Mouse (Mus musculus) T-helper 2 cell (primary cell): Measurements from ENCODE around the gene Pcbp3.

Experiments
- in situ Hi-C: fragments of 300-600 bp; cut with MboI, MseI; formaldehyde crosslinking; loops from one replicate; pipeline ENCODE4 v1.15.1; 2025; ENCODE audit warnings: high pct_unique_total_duplicates

The Pcbp3 gene

DNA sequence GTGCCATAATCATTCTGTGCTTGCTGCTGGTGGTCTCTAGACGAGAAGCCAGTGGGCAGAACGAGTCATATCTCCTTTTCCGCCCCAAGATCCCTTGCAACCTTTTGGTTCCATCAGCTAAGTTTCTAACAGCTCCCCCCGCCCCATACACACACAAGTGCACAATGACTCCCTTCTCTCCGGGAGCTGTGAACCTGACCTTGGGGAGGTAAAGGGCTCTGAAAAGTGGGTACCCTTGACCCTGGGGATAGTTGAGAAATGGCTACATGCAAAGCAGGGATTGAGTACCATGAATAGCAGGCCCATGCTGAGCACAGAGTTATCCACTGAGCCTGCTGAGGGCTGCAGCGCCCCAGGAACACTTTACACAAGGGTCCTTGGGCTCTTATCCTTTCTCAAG is 229.3 kb downstream of the Pcbp3 start:
- in situ Hi-C loops = loop anchor here (10.0 to 25.0 kb wide), 3 partner anchors 108 to 1095 kb away; partner anchors contain the start of genes Col6a2, Mcm3ap, Susd2 and Ybey

DNA sequence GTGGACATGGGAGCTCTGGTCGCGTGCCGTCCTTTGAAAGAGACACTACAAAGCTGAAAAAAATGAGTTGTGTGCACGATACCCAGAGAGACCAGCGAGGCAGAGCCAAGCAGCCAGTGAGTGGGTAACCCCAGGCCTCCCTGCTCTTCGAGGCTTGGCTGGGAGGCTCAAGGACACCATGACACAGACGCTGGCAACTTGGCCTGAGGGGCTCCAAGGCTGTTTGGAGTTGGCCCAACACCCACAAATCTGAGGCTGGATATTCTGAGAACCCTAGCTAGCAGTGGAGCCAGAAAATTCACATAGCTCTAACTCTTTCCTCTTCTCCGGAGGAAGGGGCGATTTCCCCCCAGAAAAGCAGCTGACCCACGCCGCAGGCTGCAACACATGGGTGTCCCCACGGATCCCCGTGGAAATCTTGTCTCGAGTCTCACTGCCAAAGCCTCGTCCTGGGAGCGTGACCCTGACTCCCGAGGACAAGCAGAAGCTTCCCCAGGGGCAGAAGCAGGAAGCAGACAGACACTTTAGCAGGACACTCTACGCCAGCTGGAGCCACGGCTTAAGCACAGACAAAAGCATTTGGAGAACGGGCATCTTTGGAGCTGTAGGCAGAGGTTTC is 230.0 kb downstream of the Pcbp3 start:
- in situ Hi-C loops = loop anchor here (10.0 to 25.0 kb wide), 3 partner anchors 107 to 1094 kb away; partner anchors contain the start of genes Col6a2, Mcm3ap, Susd2 and Ybey

DNA sequence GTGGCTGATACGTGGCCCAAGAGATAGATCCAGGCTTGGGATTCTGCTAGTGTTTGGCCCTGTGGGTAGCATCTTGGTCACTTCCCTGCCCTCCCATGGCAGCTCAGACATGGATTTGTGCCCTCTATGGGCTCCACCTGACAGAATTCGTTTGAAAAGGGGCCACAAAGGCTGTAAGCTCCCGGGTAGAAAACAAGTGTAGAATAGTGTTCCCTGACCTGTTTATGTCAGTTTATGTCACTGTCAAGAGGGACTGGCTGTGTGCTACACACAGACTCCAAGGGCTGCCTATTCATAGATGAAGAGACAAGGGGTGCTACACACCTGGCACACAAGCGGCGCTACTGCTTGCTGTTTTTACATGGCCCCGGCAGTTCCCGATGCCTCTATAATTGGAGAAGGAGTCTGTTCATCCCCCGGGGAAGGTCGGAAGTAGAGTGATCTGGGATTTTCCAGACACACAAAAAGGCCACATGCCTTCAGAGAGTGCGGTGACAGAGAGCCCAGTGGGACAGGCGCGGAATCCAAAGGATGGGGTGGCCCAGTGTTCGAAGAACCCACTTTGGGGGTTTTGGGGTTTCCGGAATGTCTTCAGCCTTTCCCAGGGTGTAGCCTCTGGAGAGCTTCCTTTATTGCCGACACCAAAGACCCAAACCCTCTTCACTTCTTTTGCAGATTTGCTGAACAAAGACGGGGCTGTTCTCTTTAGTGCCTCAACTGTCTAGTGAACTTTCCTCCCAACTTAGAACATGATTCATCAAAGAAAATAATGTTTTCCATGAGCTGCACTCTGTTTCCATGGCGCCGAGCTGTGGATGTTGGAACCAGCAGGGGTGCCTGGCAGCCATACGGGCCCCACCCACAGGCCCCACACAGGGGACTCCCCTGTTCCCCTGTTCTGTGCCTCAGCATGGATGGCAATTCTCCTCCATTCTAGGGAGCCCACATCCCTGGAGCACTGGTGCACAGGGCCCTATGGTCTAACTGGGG is 231.8 kb downstream of the Pcbp3 start:
- in situ Hi-C loops = loop anchor here (10.0 to 25.0 kb wide), 3 partner anchors 105 to 1093 kb away; partner anchors contain the start of genes Col6a2, Mcm3ap, Susd2 and Ybey

DNA sequence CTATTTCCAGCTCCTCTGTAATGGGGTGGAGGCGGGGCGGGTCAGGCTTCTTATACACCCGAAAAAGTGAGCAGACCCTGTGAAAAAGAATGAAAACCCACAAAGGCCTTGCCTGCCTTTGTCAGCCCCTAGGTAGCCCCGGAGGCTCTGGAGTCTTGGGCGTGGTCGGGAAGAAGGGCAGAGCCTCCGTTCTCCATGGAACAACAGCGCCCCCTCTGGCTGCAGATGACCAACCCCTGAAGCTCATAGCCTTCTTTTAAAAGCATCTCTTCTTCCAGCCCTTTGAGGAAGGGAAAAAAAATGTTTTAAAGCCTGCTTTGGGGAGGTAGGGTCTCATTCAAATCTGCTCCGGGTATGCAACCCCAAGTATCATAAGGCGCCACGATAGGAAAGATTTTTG is 233.3 kb downstream of the Pcbp3 start:
- in situ Hi-C loops = loop anchor here (25.0 kb wide), 2 partner anchors 266 to 1091 kb away; partner anchors contain the start of genes Mcm3ap, Susd2 and Ybey

DNA sequence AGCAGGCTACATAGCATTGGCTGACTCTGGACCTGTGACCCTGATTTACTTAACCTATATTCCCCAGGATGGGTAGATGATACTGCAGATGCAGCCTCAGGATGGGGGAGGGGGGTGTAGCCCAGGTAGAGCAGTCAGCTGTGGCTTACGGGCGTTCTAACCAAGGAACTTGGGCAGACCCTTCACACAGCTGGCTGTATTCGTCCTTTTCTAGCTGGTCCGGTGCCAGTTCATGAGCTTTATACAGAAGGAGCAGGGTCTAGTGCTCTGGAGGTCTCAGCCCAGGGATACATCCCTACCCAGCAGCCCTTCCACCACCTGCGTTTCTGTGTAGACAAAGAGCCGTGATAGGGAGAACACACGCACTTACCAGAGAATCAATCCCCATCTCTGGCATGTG is 234.4 kb downstream of the Pcbp3 start:
- in situ Hi-C loops = loop anchor here (25.0 kb wide), 2 partner anchors 265 to 1090 kb away; partner anchors contain the start of genes Mcm3ap, Susd2 and Ybey

DNA sequence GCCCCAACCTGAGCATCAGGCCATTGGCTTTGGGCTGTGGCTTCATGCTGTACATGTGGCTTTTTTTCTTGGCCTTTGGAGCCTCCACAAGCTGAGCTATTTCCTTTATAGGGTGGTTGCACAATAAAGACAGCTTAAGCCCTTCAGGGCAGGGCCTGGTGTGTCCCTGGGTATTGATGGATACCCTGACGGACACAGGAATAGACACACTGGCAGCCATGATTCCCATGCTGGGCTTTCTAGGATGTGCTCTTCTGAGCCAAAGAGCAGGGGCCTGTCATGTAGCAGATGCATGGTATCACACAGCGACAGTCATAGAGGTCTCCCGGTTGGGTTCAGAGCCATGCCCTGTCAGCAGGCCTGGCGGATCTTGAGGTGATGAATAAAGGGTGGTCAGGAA is 234.8 kb downstream of the Pcbp3 start:
- in situ Hi-C loops = loop anchor here (25.0 kb wide), 2 partner anchors 265 to 1090 kb away; partner anchors contain the start of genes Mcm3ap, Susd2 and Ybey

DNA sequence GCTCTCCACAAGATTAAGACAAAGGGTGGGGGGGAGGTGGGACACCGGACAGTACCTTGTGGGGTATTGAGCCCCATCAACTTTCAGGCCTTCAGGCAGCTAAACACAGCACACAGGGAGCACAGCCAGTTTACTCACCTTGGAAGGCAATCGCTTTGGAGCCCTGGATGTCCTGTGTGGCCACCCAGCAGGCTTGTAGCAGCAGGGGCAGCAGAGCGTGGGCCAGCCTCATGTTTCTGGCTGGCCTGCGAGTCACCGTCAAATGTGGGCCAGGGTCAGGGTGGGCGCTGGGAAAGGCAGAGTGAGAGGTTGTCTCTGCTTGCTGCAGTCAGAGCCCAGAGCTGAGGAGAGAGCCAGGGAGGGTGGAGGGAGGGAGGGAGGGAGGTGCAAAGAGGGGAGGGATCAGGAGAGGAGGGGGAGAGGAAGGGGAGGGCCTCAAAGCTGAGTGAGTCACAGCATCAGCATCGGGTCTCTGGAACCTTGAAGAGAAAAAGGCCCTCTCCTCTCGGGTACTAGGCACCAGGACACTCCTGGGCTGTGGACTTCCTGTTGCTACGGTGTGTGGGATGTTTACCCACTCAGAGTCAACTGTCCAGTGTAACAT is 235.9 kb downstream of the Pcbp3 start, which contains the start of gene Col6a1:
Gene Col6a1, minus strand, starts transcription at position 487 of the 604 bp plus-strand sequence.
- in situ Hi-C loops = loop anchor here (25.0 kb wide), 2 partner anchors 263 to 1088 kb away; partner anchors contain the start of genes Mcm3ap, Susd2 and Ybey

DNA sequence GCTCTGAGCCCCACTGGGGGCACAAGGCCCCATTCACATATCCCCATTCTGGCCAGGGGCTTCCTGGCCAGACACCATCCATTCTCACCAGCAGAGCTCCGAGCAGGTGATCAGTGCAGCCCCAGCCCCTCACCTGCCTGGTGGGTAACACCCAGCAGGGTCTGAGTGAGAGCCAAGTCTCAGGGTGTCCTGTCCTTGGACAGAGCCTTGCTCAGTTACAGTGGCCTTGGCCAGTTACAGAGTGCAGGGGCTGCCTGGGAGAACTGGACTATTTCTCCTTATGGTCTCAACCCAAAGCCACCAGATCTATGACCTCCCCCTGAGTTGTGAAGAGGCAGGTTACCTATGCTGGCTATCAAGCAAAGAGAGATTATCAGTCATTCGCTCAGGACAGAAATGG is 236.6 kb downstream of the Pcbp3 start:
- in situ Hi-C loops = loop anchor here (25.0 kb wide), 2 partner anchors 263 to 1088 kb away; partner anchors contain the start of genes Mcm3ap, Susd2 and Ybey

DNA sequence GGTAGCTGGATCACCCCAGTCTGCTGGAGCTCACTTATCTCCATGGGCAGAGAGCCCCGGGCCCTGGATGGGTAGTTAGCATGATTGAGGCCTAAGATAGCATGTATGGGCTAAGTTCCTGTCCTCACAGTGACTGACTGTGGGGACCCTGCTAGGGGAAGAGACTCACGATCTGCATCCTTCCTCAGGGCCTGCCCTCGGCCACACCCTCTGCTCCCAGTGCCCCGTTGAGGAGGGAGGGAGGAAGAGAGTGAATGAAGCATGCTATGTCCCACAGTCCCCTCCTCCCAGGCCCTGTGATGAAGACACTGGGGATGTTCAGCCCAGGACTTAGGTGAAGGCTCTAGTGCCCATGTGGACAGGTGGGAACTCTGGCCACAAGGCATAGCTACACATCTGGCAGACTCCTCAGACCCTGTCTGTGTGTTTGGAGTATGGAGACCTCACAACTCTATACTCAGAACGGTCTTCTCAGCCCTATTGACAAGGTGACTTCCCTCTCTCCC is 237.4 kb downstream of the Pcbp3 start:
- in situ Hi-C loops = no loop called here

DNA sequence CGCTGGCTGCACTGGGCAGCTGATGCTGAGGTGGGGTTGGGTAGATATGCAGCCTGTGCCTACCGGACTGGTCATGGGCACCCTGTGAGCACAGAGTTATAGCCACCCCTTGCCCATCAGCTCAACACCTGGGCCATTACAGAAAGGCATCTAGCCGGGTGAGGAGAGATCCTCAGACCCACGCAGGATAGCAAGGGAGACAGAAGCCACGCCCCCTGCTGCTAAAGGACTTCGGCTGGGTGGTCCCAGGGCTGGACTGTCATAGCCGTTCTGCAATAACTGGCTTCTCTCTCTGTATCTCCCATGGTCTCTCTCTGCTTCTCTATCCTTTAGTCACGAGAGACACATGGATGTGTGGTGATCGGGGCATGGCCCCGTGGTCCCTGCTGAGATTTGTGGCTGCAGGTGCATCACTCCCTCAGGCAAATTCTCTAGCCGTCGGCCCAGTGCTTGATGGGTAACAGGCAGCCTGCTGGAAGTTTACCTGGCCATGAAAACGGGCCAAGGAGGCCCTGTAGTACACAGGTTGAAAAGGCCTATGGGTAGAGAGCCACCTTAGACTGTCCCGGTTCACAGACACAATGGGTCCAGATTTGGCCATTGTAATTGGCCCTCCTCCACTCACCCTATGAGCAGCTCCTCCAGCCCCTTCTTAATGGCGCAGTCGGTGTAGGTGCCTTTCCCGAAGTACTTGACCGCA is 238.8 kb downstream of the Pcbp3 start:
- in situ Hi-C loops = no loop called here

DNA sequence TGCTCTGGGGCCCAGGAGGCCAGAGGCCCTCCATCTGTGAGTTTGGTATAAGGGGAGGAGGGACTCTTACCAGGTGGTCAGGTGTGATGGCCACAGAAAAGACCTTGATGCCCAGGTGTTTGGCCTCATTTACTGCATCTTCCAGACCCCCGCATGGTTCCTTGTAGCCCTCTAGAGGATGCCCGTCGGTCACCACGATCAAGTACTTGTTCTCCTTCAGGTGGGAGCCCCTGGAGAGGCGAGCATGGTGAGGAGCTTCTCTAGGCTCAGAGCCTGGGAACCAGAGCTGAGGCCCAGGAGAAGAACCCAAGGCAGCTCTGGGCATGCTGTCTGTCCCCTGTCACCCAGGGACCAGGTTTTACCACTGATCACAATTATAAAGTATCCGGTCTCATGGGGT is 239.9 kb downstream of the Pcbp3 start:
- in situ Hi-C loops = no loop called here

DNA sequence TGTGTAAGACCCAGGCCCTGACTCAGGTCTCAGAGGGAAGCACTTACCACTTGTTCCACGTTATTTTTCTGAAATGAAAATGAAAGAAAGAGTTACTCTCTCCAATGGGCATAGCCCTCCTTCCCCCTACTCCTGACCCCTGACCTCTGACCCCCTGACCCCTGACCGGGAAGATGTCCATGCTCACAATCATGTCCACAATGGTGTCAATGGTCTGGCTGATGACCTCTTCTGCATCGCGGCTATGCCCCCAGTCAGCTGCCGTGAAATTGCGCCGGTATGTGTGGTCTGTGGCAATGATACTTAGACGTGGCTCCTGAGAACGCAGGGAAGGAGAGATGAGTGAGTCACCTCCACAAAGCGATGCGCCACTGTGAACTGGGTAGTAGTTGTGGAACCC is 240.5 kb downstream of the Pcbp3 start:
- in situ Hi-C loops = no loop called here

DNA sequence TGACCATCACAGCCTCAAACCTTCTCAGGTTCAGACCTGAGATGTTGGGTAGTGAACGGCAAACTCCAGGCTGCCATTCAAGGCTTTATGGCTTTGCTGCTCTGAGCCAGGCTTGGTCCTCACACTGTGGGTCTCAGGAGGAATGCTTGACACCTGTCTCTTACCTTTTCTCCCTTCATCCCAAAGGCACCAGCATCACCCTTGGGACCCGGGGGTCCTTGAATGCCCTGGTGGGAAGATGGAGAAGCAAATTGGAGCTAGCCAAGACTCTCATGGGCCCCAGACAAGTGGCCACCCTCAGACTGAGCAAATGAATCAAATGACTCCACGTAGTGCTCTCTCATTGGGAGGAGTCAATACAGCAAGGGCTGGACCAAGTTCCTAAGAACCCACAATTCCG is 244.1 kb downstream of the Pcbp3 start:
- in situ Hi-C loops = no loop called here

DNA sequence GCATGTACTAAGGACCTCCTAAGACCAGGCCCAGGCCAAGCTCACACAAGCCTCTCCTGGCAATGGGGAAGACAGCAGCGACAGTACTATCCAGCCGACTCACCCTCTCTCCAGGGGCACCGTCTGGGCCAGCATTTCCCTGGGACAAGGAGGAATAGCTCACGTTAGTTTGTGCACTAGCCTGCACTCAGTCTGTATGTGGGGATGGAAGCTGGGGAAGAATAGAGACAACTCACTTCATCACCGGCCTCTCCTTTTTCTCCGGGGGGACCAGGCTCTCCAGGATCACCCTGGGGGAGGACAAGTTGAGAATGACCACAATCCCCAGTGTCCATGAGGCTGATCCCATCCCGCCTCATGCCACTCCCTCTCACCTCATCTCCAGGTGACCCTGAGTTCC is 244.7 kb downstream of the Pcbp3 start:
- in situ Hi-C loops = no loop called here

DNA sequence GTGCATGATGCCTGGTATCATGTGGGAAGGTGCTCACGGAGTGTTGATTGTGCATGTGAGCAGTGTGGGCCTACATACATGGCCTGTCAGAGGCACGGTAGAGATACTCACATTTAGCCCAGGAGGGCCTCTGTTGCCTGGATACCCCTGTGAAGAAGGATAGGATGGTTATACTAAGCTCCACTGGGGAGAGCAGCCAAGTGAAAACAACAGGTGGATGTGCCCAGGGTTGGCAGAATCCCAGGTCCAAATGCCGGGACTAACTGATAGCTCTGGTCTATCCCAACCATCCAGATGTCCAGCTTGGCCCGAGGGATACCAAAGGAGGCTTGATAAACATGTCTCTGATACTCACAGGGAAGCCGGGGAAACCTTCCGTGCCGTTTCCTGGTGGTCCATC is 247.4 kb downstream of the Pcbp3 start:
- in situ Hi-C loops = no loop called here

DNA sequence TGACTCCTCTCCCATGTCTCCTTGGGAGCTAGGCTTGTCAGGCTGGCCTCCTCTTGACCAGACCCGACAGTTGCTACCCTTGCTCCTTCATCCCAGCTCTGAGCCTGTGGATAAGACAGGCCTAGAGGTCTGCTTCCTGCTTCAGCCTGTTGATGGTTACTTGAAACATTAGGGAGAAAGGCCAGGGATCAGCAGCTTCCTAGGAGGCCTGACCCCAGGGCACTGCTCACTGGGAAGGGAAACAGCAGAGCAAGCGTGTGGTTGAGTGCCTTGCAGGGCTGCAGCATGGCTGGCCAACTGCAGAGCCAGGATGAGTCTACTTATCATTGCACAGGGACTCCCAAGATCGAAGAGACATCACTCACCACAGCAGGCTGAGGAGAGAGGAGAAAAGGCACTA is 249.2 kb downstream of the Pcbp3 start:
- in situ Hi-C loops = no loop called here
